In genomic region chr8:75215046-75215445, GRCm38 (mm10) we compare ENCODE assay signal across 12 mouse cellular contexts. TPM values are rescaled to one million over a fixed set of nuclear protein-coding genes. Genes with fewer than 3 reads are reported as not detected.
DNase-seq lines count a peak whose midpoint lies in the region; ATAC-seq and TF ChIP-seq lines count a peak whose summit lies in the region.
"Had no signal": no experiment of that assay in that cellular context is flagged by ENCODE, and none has a peak within 500 bp of the region (broad histone marks: within the 10 kb centered on the region; RNA-seq: fewer than 3 reads in every experiment).

No protein-coding gene starts in this region.

- peaks cover 56% of the 10 kb centered on the region for H3K27me3 ChIP-seq in liver, postnatal 0 days (ENCODE audit: insufficient read depth, low read length)

- peak; percentile 66 for DNase-seq in gastrocnemius, adult 2 months
- DNase-seq in gastrocnemius, postnatal 25 days = no peak
- peak; percentile 10 for DNase-seq in liver, postnatal 0 days
- no peak for DNase-seq in liver
- peak; percentile 55 to 60 for DNase-seq in cerebellum, adult 18-20 months
- no peak for DNase-seq in layer of hippocampus, adult 2 months (ENCODE audit: low spot score in 2 of 2)
- DNase-seq in frontal cortex, postnatal 10 days (ENCODE audit: low spot score in 2 of 2) = no peak
- no peak for DNase-seq in thymus, postnatal 25 days

- no peak for TF ChIP-seq EP300 in liver, postnatal 0 days (IDR thresholded peaks at IDR 0.05; ENCODE audit: low read depth)

- no peak for TF ChIP-seq CTCF in gastrocnemius, adult 2 months (IDR thresholded peaks at IDR 0.05)
- no peak for TF ChIP-seq CTCF in liver, postnatal 0 days (IDR thresholded peaks at IDR 0.05; ENCODE audit: low read depth)
- no peak for TF ChIP-seq CTCF in layer of hippocampus, adult 2 months (conservative IDR thresholded peaks at IDR 0.05)

- WGBS in liver, postnatal 0 days (ENCODE audit: insufficient replicate concordance) = 78% methylated on average over 1 of the region's 1 CpGs

- H3K4me3 ChIP-seq in gastrocnemius, adult 2 months = peak overlapping the region; percentile 88
- H3K4me3 ChIP-seq in liver, postnatal 0 days (ENCODE audit: low read depth, low read length) = no peak overlapping the region
- peak overlapping the region; percentile 77 for H3K4me3 ChIP-seq in layer of hippocampus, adult 2 months
- H3K4me3 ChIP-seq: limb, embryonic 15.5 days had no signal

- no peak overlapping the region for H3K27ac ChIP-seq in gastrocnemius, adult 2 months
- H3K27ac ChIP-seq in liver, postnatal 0 days (ENCODE audit: low read depth) = no peak overlapping the region
- H3K27ac ChIP-seq in layer of hippocampus, adult 2 months = no peak overlapping the region
- H3K27ac ChIP-seq: embryonic facial prominence, embryonic 15.5 days; limb, embryonic 15.5 days; macrophage had no signal

- peaks cover 9% of the 10 kb centered on the region; the same call in 1 of the 2 replicates for H3K4me1 ChIP-seq in liver, postnatal 0 days (ENCODE audit: insufficient read depth)

- no peaks in the 10 kb centered on the region for H3K36me3 ChIP-seq in liver, postnatal 0 days (replicated peaks; ENCODE audit: insufficient read depth, low read length)
- H3K36me3 ChIP-seq: embryonic facial prominence, embryonic 15.5 days; limb, embryonic 15.5 days had no signal

- intact Hi-C loops in gastrocnemius, adult 2 months (cut with DNase I) = loop anchor here (5.0 kb wide), 2 partner anchors 57 to 143 kb away; no protein-coding TSS in a partner anchor

- H3K9ac ChIP-seq in liver, postnatal 0 days (replicated peaks) = no peak overlapping the region
- H3K9ac ChIP-seq: embryonic facial prominence, embryonic 15.5 days; limb, embryonic 15.5 days had no signal

- no peak overlapping the region for H3K4me2 ChIP-seq in liver, postnatal 0 days (ENCODE audit: low read depth, low read length)
- H3K4me2 ChIP-seq: embryonic facial prominence, embryonic 15.5 days; limb, embryonic 15.5 days had no signal

- ATAC-seq in liver, postnatal 0 days = no peak
- ATAC-seq: CD4-positive, CD25-positive, alpha-beta regulatory T cell, adult 4 months had no signal

- no peaks in the 10 kb centered on the region for H3K9me3 ChIP-seq in liver, postnatal 0 days (ENCODE audit: low read length)
- H3K9me3 ChIP-seq: embryonic facial prominence, embryonic 15.5 days; limb, embryonic 15.5 days had no signal

RNA-seq across cellular contexts. Expression of gene Rasd2, which starts 1.3 kb away (rescaled TPM):
- 10 to 100 TPM; 23.7 to 46.3 TPM for total RNA-seq in gastrocnemius, adult 2 months (2021)
- total RNA-seq in gastrocnemius, postnatal 25 days (2021) = 1 to 10 TPM; 1.3 to 1.5 TPM
- 0.09 TPM in 2 replicates for polyA plus RNA-seq in liver, postnatal 0 days (2015; fragmentation: Nextera tagmentation; extraction: Ambion mirVana)
- 10 to 100 TPM; 69.5 to 79.3 TPM for total RNA-seq in layer of hippocampus, adult 2 months (2021)
- polyA plus RNA-seq: CD4-positive, CD25-positive, alpha-beta regulatory T cell, adult 4 months had no signal

Comparison
In these comparisons a context has a peak if more than half of its experiments do, and no peak if none do; other contexts are left out.
1. DNase-seq: peak in gastrocnemius, adult 2 months (single experiment), liver, postnatal 0 days (single experiment) and cerebellum, adult 18-20 months (2 of 2); none in gastrocnemius, postnatal 25 days (single experiment), liver (single experiment), layer of hippocampus, adult 2 months (0 of 2), frontal cortex, postnatal 10 days (0 of 2) and thymus, postnatal 25 days (single experiment).
2. RNA of gene Rasd2, which starts 1.3 kb away (total RNA-seq): 69.5 to 79.3 TPM in layer of hippocampus, adult 2 months and 23.7 to 46.3 TPM in gastrocnemius, adult 2 months; 1.3 to 1.5 TPM in gastrocnemius, postnatal 25 days; every median in the first group is over 4 times any median in the second.